Mouse (Mus musculus): ENCODE results near the gene Scgb1a1.
"Not testable (repeated sequence)": the region's sequence is repeated elsewhere in the genome, so short reads cannot be mapped to it uniquely, and the experiment has no call there.

Gene Scgb1a1

DNA sequence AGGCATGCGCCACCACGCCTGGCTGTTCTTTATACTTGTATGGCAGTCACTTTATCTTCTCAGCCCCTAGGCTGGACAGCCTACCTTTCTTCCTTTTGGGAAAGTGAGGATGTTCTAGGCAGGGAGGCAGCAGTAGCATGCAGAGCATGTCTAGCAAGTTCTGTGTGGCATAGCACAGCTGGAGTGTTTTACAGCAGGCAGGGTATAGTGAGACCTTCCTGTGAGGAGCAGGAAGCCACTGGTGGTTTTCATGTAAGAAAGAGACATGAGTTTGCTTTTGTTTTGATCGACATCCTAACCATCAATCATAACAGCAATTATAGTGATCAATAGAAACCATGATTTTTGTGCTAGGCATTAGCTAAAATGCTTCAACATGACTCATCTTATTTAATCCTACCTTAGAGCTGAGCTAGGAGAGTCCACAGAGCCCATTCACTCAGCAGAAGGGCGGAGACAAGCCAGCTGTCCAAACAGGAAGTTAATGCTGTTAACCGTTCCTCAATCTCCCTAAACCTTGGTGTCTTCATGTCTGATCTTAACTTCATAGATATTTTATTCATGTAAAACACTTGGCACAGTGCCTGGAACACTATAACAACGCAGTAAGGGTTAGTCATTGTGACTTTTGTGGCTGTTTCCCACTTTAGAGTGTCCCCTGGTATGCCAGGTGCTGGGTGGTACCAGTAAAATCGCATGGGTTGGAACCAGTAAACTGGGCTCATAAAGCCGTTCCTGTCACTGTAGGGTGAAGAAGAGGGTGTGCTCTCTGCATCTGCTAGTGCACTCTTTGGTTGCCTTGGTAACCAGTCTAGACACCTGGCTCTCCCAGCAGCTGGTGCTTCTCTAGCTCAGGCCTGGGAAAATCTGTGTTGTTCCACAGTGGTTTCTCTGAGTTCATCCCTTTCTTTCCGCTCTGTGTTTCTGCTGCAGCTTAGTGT is 21.9 kb downstream of the Scgb1a1 start:
- DNase-seq, result peak; percentile 28 to 31

DNA sequence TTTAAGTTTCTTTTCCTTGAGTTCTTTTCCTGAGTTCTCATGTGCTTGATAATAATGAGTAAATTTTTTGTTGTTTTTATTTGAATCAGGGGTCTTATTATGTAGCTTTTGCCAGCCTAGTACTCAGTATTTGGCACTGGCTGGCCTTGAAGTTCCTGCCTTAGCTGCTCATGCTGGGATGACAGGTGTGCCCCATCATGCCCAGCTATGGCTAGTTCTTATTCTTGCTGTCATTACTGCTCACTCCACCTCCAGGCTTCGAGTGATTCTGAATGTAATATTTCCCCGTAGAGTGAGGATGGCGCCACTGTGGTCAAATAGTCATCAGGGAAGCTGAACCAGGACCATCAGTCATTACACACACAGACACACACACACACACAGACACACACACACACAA is 23.9 kb downstream of the Scgb1a1 start:
- DNase-seq, result no peak

DNA sequence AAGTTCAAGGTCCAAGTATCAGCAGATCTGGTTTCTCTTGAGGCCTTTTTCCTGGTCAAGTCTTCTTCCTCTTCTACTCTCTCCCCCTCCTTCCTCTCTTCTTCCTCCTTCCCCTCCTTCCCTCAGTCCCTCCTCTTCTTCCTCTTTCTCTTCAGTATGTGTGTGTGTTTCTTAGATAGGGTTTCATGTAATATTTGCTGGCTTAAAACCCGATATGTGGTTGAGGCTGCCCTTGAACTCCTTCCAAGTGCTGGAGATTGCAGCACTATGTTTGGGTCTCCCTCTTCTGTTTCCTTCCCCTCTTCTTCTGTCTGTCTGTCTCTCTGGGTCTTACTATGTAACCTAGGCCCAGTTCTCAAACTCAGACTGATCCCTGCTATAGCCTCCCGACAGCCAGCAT is 24.9 kb downstream of the Scgb1a1 start:
- DNase-seq, result no peak

DNA sequence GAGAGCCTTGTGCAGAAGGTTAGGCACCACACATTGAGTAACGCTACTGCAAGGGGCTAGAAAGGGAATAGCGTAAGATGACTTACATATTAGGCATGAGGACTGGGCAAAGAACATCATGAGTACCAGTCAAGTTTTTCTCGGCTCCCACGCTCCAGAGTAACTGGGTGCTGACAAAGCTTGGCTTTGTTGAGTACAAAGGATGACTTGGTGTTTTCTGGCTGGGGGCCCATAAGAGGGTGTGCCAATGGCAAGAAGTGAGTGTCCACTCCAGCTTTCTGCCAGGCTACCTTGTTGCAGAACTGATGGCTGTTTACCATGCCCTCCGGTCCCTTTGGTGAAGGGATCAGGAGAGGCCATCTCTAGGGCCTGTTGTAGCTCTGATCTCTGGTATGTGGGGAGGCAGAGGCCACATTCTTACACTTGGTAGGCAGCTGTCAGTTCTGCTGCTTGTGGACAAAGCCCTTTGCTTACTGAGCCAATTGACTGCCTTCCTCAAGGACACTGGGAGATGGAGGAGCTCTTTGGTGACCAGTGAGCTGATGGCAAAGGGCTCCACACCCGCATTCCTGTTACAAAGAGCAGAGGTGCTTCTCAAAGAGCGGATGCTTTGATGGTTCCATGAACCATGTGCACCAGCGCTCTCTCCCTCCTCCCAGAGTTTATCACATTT is 26.4 kb downstream of the Scgb1a1 start:
- DNase-seq, result no peak

DNA sequence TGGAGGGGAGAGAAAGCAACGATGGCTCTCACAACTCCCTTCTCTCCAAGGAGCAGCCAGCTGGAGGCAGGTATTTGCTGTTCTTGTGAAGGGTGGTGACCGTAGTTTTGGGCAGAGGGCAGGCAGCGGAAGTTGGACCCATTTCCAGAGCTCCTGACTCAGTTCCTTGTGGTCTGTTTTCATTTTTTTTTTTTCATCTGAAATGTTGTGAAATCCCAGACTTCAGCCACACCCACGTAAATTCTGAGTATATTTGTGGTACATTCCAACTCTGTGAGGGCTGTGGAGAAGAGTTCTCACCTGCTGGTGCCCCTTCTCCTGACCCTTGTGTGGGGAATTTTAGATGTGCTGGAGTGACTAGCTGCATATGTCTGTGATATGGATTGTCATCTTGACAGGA is 27.7 kb downstream of the Scgb1a1 start:
- DNase-seq, result no peak

DNA sequence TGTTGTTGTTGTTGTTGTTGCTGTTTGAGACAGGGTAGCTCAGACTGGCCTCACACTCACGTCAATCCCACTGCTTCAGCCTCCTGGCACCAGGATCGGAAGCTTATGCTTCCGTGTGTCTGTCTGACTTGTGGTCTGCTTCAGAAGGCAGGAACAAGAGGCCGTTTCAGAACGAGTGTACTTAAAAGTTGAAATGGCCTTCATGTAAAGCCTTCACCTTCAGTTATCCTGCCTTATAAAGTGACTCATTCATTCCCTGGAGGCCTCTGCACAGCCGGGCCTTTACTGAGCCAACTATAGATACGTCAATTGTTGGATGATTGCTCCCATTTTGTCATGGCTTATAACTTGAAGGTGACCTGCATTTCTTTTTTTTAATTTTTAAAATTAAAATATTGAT is 28.4 kb downstream of the Scgb1a1 start:
- DNase-seq, result no peak

DNA sequence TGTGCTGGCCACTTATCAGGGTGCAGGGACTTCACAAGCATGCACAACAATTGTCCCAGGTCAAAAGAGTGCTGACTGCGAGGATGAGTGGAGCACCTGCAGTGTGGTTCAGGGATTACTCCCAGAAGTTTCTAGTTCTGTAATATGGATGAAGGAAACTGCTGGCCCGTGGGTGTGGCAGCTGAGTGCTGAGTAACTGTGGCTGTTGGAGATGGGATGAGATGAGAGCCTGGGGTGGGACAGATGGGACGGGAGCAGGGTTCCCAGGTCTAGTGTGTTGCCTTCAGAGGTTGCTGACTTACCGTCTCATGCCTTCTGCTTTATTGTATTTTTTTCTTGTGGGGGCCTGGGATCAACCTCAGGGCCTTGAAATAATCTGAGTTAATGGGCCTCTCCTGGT is 28.8 kb downstream of the Scgb1a1 start:
- DNase-seq, result no peak

DNA sequence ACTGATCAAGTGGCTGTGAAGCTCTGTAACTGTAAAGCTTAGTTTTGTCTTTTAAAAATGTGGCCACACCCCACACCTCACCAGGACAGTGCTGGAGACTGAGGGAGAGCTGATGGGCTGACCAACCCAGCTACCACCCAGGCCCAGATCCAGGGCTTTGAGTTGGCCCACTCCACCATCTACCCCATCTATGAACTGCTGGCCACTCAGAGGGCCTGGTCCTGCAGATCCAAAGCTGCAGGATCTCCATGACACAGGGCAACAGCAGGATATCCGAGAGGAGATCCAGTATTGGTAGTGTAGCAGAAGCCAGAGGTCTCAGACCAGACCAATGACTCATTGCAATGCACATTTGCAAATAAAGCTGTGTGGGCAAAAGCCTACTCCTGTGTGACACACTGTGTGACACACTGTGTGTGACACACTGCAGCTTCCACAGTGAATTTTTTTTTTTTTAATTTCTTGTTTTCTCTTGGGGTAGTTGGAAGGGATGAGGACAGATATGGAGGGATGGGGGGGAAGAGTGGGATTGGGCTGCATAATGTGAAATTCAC is 29.4 kb downstream of the Scgb1a1 start:
- DNase-seq, result no peak

DNA sequence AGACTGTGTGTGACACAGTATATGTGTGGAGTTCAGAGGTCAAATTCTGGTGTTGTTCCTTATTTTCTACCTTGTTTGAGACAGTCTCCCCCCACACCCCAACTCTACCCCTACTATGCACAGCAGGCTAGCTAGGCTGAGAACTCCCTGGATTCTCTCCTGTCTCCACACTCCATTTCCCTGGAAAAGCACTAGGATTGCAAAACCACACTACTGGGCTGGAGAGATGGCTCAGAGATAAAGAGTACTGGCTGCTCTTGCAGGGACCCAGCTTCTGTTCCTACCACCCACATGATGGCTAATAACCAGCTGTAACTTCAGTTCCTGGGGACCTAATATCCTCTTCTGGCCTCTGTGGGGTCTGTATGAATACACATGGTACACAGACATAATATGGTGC is 30.1 kb downstream of the Scgb1a1 start:
- DNase-seq, result no peak

DNA sequence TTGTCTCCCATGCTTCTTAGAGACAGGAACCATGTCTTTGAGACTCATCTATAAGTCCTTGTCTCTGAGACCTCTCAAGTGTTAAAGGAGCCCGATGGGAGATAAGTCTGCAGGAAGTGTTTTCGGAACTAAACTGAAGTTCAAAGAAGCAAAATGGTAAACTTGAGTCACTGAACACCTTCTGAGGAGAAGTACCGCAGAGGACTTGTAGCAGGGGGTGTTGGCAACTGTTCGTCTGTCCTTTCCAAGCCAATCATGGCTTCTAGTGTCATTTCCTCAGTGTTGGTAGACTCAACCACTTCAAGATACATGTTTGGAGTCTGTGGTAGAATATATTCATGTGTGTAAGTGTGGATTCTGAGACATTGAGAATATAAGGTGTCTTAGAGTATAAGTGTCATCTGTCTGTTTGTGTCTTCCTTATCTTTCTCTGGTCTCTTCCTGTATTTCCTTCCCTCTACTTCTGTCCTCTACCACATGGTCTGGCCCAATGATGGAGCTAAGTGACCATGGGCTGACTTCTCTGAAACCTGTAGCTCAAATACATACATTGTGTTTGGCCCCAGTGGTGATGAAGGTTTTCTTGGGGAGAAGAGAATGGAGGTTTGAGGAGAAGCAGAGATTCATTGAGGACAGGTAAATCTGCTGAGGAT is 31.9 kb downstream of the Scgb1a1 start:
- no peak for DNase-seq

DNA sequence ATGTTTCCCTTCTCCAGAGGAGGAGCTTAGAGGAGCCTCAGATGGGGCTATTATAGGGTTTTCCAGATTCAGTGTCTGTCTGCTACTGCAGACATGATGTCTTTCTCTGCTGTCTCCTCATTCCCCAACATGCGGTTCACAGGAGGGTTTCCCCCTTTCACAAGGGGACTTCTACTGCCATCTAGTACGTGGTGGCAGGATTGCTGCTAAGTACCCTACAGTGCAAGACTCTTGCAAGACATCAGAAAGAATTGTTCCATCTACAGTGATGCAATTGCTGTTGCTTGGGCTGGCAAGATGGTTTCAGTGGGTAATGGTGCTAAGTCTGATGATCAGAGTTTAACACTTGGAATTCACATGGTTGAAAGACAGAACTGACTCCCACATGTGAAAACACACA is 32.6 kb downstream of the Scgb1a1 start:
- peak; percentile 53 to 56 for DNase-seq

DNA sequence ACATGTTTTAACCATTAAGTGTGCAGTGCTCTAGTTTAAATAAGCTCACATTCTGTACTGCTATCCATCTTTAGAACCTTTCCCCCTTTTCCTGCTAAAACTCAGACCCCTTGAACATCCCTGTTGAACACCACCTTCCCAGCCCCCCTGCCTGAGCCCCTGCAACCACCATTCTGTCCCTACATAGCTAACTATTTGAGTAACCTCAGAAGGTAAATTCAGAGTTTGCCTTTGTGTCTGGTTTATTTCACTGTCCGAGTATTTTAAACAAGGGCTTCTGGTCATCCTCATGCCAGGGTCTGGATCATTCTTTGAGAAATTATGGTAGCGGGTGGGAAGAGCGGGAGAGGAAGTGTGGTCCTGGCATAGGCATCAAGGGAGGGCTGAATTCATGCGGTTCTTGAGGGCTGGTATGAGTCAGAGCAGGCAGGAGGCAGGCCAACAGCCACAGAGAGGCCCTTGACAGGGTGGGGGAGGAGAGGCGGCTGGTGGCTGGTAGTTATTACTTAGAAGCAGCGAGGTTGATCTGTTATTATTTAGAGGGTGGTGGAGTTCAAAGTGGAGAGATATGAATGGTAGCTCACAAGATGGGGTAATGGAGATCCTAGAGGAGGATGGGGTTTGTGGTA is 34.8 kb downstream of the Scgb1a1 start:
- no peak for DNase-seq

DNA sequence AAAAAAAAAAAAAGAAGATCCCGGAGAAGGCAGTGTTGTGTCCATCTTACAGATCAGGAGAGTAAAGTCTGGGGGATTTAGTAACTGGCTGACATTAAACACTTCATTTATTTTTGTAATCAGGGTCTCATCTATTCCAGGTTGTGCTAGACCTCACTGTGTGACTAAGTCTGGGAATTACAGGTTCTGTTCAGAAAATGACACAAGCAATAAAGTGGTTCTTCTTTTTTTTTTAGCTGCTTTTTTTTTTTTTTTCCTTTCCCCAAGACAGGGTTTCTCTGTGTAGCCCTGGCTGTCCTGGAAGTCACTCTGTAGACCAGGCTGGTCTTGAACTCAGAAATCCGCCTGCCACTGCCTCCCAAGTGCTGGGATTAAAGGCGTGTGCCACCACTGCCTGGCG is 35.8 kb downstream of the Scgb1a1 start:
- not testable (repeated sequence) for DNase-seq

DNA sequence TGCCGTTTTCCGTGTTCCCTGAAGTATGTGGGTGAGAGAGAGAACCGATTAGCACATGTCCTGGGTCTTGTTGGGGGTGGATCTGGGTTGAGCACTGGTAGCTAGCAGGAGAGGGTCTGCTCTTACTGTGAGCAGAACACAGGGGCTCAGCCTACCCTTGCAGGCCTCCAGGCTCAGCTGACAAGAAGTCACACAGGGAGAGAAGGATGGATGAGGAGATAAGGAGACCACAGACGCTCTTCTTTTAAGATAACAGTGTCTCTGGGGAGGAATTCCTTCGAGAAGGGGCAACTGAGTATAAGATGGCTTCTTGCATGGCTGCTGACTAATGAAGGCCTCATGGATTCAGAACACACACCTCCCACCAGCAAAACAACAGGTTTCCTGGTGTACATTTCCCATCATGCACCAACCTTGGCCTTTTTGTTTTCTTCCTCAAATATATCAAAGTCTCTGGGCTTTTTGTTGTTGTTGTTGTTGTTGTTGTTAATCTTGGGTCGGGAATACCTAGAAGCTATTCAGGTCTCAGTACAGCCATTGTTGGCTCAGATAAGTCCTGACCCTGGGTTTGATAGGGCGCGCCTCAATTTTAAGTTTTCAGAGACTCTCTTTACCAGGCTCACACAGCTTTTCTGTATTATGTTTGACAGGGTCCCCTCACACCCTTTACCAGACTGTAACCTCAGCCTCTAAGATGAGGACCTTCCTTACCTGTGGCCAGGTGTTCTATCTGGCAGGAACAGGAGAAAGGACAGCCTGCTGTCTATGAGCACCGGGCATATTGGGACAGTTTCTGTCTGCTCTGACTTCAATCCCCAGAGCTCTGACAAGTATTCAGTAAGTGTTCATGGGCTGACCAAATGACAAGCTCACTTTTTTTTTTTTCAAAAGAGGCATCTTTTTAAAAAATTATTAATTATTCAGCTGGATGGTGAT is 37.2 kb downstream of the Scgb1a1 start:
- no peak for DNase-seq

DNA sequence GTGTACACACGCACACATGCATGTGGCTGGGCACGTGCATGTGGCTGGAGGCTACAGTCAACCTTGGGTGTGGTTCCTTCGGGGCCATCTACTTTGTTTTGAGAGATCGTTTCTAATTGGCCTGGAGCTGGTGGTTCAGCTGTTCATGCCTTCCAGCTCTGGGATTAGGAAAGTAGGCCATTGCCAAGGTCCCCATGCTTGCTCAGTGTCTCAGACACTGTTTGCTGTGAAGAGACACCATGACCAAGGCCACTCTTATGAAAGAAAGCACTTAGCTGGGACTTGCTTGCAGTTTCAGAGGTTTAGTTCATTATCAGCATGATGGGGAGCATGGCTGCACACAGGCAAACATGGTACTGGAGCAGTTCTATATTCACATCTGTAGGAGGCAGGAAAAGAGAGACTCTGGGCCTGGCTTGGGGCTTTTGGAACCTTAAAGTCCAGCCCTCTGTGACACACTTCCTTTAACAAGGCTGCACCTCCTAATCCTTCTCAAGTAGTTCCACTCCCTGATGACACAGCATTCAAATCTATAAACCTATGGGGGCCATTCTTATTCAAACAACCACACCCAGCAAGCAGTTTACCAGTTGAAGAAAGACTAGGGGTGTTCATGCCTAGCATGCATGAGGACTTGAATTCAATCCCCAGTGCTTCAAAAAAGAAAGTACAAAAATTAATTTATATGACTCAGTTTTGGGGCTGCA is 38.6 kb downstream of the Scgb1a1 start:
- no peak for DNase-seq

DNA sequence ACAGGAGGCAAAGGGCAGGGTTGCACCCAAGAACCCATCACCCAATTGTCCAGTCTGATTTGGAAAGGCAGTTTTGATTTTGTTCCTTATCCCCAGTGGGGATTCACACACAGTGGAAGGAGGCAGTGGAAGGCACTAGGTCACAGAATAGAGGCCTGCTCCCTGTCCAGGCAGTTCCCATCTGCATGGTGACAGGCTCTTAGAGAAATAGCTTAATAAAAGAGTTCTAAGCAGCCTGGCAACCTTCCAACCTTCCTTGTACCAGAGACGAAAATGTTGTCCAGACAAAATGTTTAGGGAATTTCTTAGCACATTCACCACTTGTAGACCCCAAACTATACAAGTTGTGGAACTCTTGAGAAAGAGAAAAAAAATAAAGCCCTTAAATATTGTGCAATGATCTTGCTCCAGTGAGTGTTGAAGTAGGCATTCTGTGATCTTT is 39.8 kb downstream of the Scgb1a1 start:
- no peak for DNase-seq

DNA sequence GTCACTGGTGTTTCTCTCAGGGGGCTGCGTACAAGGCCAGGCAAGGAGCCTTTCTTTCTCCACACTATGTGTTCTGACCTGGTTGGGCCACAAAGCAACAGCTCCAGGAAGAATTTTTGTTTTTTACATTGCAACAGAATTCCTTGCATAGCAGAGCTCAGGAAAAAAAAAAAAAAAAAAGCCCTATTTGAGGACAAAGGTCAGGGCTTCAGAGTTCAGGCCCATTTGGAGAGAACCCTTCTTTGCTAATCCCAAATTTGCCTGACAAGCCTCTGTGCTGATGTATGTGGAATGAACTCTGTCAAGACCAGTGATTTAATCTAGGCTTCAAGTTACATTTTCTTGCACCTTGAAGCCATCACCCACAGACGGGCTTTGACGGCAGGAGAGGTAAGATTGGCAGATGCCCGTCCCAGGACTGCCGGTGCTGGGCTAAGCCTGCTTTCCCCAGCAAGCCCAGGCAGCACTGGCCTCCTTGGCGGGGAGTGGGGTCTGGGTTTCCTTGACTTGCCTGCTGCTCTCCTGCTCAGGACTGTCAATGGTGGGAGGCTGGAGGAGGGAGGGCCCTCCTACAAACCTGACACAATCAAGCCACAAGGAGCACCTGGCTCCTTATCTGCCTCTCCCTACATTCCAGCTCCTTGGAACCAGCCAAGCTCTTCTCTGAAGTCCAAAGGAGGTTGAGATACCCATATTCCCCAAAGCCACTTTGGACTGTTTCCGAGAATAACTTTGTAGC is 40.4 kb downstream of the Scgb1a1 start:
- DNase-seq, result no peak

DNA sequence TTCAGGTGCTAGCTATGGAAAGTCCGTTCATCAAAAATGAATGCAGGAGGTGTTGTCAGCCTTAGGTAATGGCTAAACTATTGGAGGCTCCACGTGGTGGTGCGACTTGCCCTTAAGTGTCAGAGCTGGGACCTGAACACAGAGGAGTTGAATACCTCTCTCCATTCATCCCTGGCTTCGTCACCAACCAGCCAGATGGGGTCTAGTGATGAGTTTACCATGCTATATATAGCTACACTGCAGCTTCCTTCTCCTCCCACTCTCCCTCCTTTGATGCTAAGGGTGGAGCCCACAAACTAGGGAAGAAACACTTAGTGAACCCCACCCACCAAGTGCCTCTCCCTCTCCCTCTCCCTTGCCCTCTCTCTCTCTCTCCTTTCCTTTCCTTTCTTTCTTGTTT is 43.5 kb downstream of the Scgb1a1 start:
- DNase-seq, result no peak

DNA sequence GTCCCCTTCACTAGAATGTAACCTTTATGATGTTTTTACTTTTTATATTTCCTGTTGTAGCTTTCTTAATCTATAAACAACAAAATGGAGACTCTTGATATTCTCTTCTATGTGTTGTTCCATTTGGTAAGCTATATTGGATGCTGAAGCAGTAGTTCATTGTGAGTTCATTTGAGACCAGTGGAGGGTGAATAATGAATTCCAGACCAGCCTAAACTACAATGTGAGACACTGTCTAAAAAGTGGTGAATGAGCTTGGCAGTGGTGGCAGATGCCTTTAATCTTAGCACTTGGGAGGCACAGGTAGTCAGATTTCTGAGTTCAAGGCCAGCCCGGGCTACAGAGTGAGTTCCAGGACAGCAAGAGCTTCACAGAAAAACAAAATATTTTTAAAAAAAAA is 44.6 kb downstream of the Scgb1a1 start:
- DNase-seq, result no peak

DNA sequence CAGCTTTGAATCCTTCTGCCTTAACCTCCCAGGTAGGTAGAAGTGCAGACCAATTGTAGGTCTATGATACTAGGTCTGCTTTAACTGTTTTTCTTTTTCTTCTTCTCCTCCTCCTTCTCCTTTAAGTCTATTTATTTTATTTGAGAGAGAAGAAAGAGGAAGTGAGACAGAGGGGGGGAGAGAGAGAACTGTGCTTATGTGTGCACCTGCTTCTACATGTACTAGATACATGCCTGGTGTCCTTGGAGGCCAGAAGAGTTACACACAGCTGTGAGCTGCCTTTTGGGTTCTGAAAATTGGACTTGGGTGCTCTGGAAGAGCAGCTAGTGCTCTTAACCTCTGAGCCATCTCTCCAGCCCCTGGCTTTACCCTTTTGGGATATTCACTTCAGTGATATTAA is 46.7 kb downstream of the Scgb1a1 start:
- peak; percentile 57 to 58 for DNase-seq

All from B cell, adult 2 months (primary cell).